Mouse (Mus musculus): ENCODE results near the gene Nxph1.

Nxph1 gene

GRCm38 (mm10) chr6:9133589-9134279 lies 185.5 kb downstream of the Nxph1 start:
- no peak for DNase-seq

- no peak for DNase-seq
Measured at GRCm38 (mm10) chr6:9147966-9148365, 199.7 kb downstream of the Nxph1 start.

- DNase-seq, result peak; percentile 21
Measured at GRCm38 (mm10) chr6:9149791-9150190, 201.6 kb downstream of the Nxph1 start.

GRCm38 (mm10) chr6:9159191-9159590 lies 211.0 kb downstream of the Nxph1 start:
- no peak for DNase-seq

- no peak for DNase-seq
Measured at GRCm38 (mm10) chr6:9182477-9182876, 234.2 kb downstream of the Nxph1 start.

- no peak for DNase-seq
Measured at GRCm38 (mm10) chr6:9210730-9211129, 262.5 kb downstream of the Nxph1 start.

- peak; percentile 5 for DNase-seq
Measured at GRCm38 (mm10) chr6:9220724-9221453, 272.7 kb downstream of the Nxph1 start.

- peak; percentile 68 for DNase-seq
Measured at GRCm38 (mm10) chr6:9234802-9235201, 286.6 kb downstream of the Nxph1 start.

- peak; percentile 3 for DNase-seq
Measured at GRCm38 (mm10) chr6:9267998-9268397, 319.8 kb downstream of the Nxph1 start.

Data from embryo, embryonic 11 days (tissue).